Mouse (Mus musculus): ENCODE measurements around the gene Gm42906. TPM values are rescaled to one million over a fixed set of nuclear protein-coding genes. Genes with fewer than 3 reads are reported as not detected.
A peak's percentile ranks its signal among the peaks of the same experiment; 100 is the strongest.

The Gm42906 gene
- polyA plus RNA-seq (2012; rRNA removed), result not detected in 2 replicates

DNA sequence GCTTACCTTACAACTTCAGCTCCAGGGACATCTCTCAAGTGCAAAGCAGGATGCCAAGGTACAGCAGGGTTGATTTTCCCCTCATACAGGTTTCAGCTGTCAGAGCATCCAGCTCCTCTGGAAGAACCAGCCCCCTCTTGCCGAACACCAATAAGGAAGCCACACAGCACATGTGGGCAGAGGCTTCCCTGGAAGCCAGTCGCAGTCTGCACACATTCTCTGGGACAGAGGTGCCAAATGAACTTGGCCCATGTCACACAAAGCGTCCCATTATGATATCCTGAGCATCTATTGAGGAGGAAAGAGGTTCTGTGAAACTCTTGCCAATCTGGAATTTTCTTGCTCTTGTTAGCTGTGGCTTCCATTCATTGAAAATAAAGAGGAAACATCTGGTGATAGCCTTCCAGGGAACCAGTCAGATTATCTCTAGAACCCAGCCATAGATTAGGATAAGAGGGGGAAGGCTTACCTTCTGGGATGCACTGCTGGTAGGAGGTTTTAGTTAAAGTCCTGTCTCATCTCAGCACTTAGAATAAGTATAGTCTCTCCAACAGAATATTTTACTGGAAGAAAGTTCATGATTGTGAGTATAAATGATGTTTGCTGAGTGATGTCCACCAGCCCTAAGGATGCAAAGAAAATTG, at the start of gene Gm42906:
Gm42906 (minus strand) TSS at position 51 of the 644 bp plus-strand sequence.
- DNase-seq (ENCODE audit: low read depth), result no peak
- TF ChIP-seq CTCF (IDR thresholded peaks at IDR 0.05; ENCODE audit: borderline replicate concordance, extremely low read depth, insufficient read depth, insufficient read length) (no peak), POLR2A (IDR thresholded peaks at IDR 0.05; ENCODE audit: borderline replicate concordance, extremely low read depth, insufficient read depth, insufficient read length, poor library complexity, severe bottlenecking) (no peak)

DNA sequence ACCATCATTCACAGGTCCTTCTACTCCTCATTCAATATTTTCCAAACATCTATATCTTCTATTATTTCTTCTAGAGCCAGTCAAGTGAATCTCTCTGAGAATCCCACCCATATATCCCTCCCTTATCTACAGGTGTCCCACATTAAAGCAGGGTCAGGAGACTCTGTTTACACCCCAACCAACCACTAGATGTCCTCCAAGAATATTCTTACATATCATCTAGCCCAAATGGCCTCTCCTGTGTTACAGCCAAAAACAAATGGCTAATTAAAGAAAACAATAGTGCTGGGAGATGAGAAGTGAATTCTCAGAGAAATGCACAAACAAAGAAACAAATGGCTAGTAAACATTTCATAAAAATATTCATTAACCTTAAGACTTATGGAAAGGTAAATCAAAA, 17.7 kb upstream of the Gm42906 start:
- TF ChIP-seq CTCF (IDR thresholded peaks at IDR 0.05; ENCODE audit: borderline replicate concordance, extremely low read depth, insufficient read depth, insufficient read length) (no peak), POLR2A (IDR thresholded peaks at IDR 0.05; ENCODE audit: borderline replicate concordance, extremely low read depth, insufficient read depth, insufficient read length, poor library complexity, severe bottlenecking) (no peak)
- no peak for DNase-seq (ENCODE audit: low read depth)

DNA sequence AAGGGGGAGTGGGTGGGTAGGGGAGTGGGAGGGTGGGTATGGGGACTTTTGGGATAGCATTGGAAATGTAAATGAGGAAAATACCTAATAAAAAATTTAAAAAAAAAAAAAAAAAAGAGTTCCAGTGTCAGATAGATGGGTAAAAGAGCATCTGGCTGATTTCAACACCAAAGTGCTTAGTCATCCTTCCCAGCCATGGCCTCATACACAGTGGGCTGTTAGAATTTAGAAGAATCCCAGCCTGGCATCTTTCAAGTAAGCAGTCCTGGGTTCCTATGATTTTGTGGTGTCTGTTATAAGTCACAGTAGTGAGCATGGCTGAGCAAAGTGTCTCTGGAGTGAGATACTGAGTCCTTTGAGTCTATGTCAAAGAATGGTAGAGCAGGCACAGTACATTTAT, 7.1 kb upstream of the Gm42906 start:
- DNase-seq (ENCODE audit: low read depth), result no peak
- TF ChIP-seq CTCF (IDR thresholded peaks at IDR 0.05; ENCODE audit: borderline replicate concordance, extremely low read depth, insufficient read depth, insufficient read length), result no peak
- no peak for TF ChIP-seq POLR2A (IDR thresholded peaks at IDR 0.05; ENCODE audit: borderline replicate concordance, extremely low read depth, insufficient read depth, insufficient read length, poor library complexity, severe bottlenecking)

DNA sequence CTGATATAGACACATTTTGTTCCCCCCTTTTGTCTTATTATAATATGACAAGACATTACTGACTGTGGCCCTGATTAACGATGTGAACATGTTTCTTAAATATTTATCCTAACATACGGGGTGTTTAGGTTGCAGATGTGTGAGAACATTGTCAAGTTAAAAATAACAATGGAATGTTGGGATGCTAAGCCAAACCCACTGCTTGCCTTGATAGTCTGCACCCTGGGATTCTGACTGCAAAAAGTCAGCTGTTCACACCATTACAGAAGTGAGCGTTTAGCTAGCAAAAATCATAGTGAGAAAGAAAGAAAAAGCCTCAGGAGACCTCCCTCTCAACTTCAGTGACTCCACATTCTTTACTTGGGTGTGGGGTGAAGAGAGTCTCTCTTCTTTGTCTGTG, 1.5 kb downstream of the Gm42906 start:
- DNase-seq (ENCODE audit: low read depth), result no peak
- no peak for TF ChIP-seq CTCF (IDR thresholded peaks at IDR 0.05; ENCODE audit: borderline replicate concordance, extremely low read depth, insufficient read depth, insufficient read length)
- no peak for TF ChIP-seq POLR2A (IDR thresholded peaks at IDR 0.05; ENCODE audit: borderline replicate concordance, extremely low read depth, insufficient read depth, insufficient read length, poor library complexity, severe bottlenecking)

DNA sequence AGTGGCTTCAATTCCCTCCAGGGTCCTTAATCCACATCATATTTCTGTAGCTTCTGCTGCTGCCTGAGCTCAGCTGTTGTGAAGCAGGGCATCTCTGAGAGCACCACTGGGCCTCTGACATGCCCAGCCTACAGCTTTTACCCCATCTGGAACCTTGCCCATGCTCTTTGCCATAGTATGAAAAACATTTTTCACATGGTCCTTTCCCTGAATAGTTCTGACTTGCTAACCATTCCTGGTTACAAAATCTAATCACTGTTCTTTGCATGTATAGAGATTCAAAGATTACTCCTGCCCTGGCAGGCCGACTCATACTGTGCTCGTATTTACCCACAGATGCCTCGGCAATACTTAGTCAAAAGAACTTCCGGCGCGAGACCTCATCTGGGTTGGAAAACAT, 5.3 kb downstream of the Gm42906 start:
- TF ChIP-seq CTCF (IDR thresholded peaks at IDR 0.05; ENCODE audit: borderline replicate concordance, extremely low read depth, insufficient read depth, insufficient read length), result no peak
- no peak for TF ChIP-seq POLR2A (IDR thresholded peaks at IDR 0.05; ENCODE audit: borderline replicate concordance, extremely low read depth, insufficient read depth, insufficient read length, poor library complexity, severe bottlenecking)
- DNase-seq (ENCODE audit: low read depth), result no peak

DNA sequence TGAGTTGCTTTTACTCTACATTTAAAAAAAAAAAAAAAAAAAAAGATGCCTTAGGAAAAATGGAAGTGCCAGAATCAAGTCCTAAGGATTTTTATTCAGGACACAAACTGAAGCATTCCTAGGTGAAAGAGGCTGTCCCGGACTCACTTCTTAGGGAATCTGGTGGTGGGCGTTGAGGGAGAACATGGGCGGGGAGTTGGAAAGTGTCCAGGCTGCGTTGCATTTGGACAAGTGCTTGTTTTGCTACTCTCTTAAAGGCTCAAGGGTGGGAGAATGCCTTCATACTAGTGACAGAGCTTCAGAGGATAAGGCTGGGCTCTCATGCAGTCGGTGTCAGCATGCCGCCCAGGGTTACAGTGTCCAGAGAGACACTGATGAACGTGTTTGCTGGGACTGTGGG, 6.1 kb downstream of the Gm42906 start:
- peak; percentile 25 for DNase-seq (ENCODE audit: low read depth)
- TF ChIP-seq CTCF (IDR thresholded peaks at IDR 0.05; ENCODE audit: borderline replicate concordance, extremely low read depth, insufficient read depth, insufficient read length) (no peak), POLR2A (IDR thresholded peaks at IDR 0.05; ENCODE audit: borderline replicate concordance, extremely low read depth, insufficient read depth, insufficient read length, poor library complexity, severe bottlenecking) (no peak)

DNA sequence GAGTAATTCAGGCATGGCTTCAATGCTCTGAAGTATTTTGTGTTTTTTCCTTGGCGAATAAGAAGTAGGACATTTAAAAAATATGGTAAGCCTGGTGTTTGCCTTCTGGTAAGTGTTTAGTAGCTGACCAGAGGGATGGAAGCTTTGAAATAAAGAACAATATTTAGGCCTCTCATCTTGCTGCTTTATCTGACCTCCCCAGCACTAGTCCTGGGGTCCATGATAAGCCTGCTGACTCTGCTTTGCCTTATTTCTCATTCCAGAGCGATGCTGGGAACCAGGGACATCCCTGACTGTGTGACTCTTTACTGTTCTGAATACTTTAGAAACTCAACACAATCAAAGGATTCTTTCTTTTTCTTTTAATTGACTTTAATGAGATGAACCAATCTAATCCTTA, 9.4 kb downstream of the Gm42906 start:
- TF ChIP-seq CTCF (IDR thresholded peaks at IDR 0.05; ENCODE audit: borderline replicate concordance, extremely low read depth, insufficient read depth, insufficient read length) (no peak), POLR2A (IDR thresholded peaks at IDR 0.05; ENCODE audit: borderline replicate concordance, extremely low read depth, insufficient read depth, insufficient read length, poor library complexity, severe bottlenecking) (no peak)
- DNase-seq (ENCODE audit: low read depth), result no peak

DNA sequence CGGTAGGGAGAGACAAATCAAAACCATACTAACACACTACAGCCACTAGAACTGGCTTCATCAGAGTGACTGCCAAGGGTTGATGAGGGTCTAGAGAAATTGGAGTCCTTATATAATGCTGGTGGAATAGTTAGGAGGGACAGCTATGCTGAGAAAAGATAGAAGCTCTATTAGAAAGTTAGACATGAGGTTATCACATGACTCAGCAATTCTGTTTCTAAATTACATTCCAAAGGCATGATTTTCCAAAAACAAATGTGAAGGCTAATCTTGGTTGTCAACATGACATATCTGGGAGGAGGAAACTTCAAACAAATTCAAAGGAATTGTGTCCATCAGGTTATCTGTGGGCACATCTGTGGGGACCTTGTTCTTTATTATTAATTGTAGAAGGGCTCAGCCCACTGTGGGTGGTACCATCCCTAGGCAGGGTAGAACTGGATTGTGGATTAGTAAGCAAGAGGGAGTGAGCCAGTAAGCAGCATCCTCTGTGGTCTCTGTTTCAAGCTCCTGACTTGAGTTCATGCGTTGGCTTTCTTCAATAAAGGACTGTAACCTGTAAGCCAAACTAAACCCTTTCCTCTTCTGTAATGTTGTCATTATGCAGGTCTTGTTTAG, 10.4 kb downstream of the Gm42906 start:
- no peak for DNase-seq (ENCODE audit: low read depth)
- TF ChIP-seq CTCF (IDR thresholded peaks at IDR 0.05; ENCODE audit: borderline replicate concordance, extremely low read depth, insufficient read depth, insufficient read length), result no peak
- TF ChIP-seq POLR2A (IDR thresholded peaks at IDR 0.05; ENCODE audit: borderline replicate concordance, extremely low read depth, insufficient read depth, insufficient read length, poor library complexity, severe bottlenecking), result no peak

DNA sequence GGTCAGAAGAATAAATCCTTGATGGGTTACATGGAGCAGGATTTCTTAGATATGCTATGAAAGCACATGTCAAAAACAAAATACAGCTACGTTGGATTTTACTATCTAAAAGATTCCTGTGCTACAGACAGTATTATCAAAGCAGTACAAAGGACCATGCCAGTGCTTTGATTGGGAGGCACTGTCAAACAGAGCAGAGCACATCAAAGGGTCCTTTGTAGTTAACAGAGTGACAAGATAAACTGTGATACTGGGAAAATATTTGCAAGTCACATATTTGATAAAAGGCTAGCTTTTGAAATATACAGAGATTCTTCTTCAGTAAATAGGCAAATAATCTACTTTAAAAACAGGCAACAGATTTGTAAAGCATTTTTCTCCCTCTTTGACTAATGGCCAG, 11.0 kb downstream of the Gm42906 start:
- no peak for TF ChIP-seq POLR2A (IDR thresholded peaks at IDR 0.05; ENCODE audit: borderline replicate concordance, extremely low read depth, insufficient read depth, insufficient read length, poor library complexity, severe bottlenecking)
- TF ChIP-seq CTCF (IDR thresholded peaks at IDR 0.05; ENCODE audit: borderline replicate concordance, extremely low read depth, insufficient read depth, insufficient read length), result no peak
- no peak for DNase-seq (ENCODE audit: low read depth)

DNA sequence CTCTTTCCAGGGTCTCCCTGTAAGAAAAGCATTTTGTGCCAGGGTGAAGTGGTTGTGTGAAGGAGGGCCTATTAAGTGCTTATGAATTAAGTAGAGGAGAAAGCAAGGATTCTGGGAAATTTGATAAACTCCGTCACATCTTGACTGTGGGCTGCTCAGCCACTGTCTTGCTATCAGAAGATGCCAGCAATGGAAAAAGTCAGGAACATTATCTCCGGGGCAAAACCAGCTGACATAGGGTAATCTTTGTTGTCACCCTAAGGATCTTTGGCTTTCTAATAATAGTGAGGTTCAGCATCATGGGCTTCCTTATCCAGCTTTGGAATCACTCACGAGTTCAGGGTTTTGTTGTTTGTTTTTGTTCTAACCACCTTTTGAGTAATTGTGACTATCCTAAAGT, 14.3 kb downstream of the Gm42906 start:
- no peak for DNase-seq (ENCODE audit: low read depth)
- TF ChIP-seq POLR2A (IDR thresholded peaks at IDR 0.05; ENCODE audit: borderline replicate concordance, extremely low read depth, insufficient read depth, insufficient read length, poor library complexity, severe bottlenecking) (no peak), CTCF (IDR thresholded peaks at IDR 0.05; ENCODE audit: borderline replicate concordance, extremely low read depth, insufficient read depth, insufficient read length) (no peak)

DNA sequence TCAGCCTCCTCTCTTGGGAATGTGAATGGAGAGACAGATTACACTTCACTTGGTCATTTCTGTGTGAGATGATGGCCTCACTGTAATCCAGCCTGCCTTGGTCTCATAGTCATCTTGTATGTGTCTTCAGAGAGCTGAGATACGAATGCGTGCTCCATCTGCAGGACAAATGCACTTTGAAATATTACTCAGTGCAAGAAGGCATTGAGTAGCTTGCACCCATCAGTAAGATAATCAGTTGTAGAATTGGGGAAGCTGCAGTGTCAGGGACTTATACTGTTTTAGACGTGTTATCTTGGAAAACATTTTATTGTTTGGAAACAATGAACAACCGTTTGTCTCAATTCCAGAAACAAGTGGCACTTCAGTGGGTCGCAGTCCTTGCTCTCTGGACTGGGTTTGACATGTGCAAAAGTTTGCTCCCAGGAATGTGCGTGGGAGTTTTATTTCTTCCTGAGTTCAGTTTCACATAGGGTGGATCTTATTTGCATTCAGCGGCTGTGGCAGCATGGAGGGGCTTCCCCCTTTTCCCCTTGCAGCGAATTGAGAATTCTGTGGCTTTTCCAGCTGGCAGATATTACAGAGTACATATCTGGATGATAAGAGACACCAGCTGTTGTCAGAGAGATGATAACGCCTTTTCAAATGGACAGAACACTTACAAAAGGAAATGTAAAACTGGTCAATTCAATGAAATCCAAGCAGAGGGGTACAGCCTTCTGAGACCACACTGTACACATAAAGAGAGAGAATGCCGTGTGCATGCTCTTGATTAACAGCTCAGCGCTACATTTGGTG, 15.1 kb downstream of the Gm42906 start:
- DNase-seq (ENCODE audit: low read depth), result peak; percentile 50
- TF ChIP-seq CTCF (IDR thresholded peaks at IDR 0.05; ENCODE audit: borderline replicate concordance, extremely low read depth, insufficient read depth, insufficient read length) (no peak), POLR2A (IDR thresholded peaks at IDR 0.05; ENCODE audit: borderline replicate concordance, extremely low read depth, insufficient read depth, insufficient read length, poor library complexity, severe bottlenecking) (no peak)

All from brain, embryonic 14.5 days (tissue).